ENCODE assay signal across 8 mouse cellular contexts in genomic region chr14:8097978-8098686, GRCm38 (mm10). TPM values are rescaled to one million over a fixed set of nuclear protein-coding genes. Genes with fewer than 3 reads are reported as not detected.
A peak's percentile ranks its signal among the peaks of the same experiment; 100 is the strongest.
DNase-seq lines count a peak whose midpoint lies in the region; ATAC-seq lines count a peak whose summit lies in the region.

Gene Pxk, plus strand, starts transcription at chr14:8098211.

- peaks cover 25% of the 10 kb centered on the region for H3K4me1 ChIP-seq in hindbrain, embryonic 14.5 days (replicated peaks; ENCODE audit: control insufficient read depth, insufficient read depth, low read length)

- peak; percentile 87 for DNase-seq in NIH3T3 (ENCODE audit: low read depth)
- DNase-seq in cerebellum, postnatal 10 days = peak; percentile 95 to 97
- peak; percentile 80 to 86 for DNase-seq in frontal cortex, postnatal 25 days (ENCODE audit: low spot score in 2 of 2)
- DNase-seq in hindbrain, embryonic 14.5 days (ENCODE audit: low spot score) = peak; percentile 90
- peak; percentile 92 to 94 for DNase-seq in layer of hippocampus, postnatal 36 days
- DNase-seq in lung, postnatal 36 days = peak; percentile 96
- peak; percentile 92 for DNase-seq in retina, postnatal 1 day
- DNase-seq in urinary bladder, adult 18-20 months (ENCODE audit: low spot score in 2 of 2) = peak; percentile 90 to 91

- H3K36me3 ChIP-seq in hindbrain, embryonic 14.5 days (replicated peaks; ENCODE audit: control insufficient read depth, insufficient read depth) = no peaks in the 10 kb centered on the region

- WGBS in hindbrain, embryonic 14.5 days = under 1% methylated on average over 62 of the region's 89 CpGs

- H3K27ac ChIP-seq in hindbrain, embryonic 14.5 days = peak within 1 kb of the TSS; percentile 77

- peak within 1 kb of the TSS; percentile 92 for H3K9ac ChIP-seq in hindbrain, embryonic 14.5 days

- peak within 1 kb of the TSS; percentile 79 for H3K4me2 ChIP-seq in hindbrain, embryonic 14.5 days (replicated peaks)

- no peaks in the 10 kb centered on the region for H3K9me3 ChIP-seq in hindbrain, embryonic 14.5 days (ENCODE audit: control insufficient read depth, low read length)

- peak; percentile 93 for ATAC-seq in hindbrain, embryonic 14.5 days (ENCODE audit: low FRiP score)

- H3K27me3 ChIP-seq in hindbrain, embryonic 14.5 days (ENCODE audit: control insufficient read depth, insufficient read depth, low read length) = no peaks in the 10 kb centered on the region

- peak within 1 kb of the TSS; percentile 91 for H3K4me3 ChIP-seq in hindbrain, embryonic 14.5 days (replicated peaks; ENCODE audit: low read length)

RNA-seq across cellular contexts. Expression of gene Pxk, which starts in this region (rescaled TPM):
- polyA plus RNA-seq in hindbrain, embryonic 14.5 days (2014; fragmentation: Nextera tagmentation; extraction: Ambion mirVana) = 66.0 and 68.9 TPM in 2 replicates
- total RNA-seq in layer of hippocampus, postnatal 36 days (2021) = 10 to 100 TPM; 26.8 to 32.8 TPM

Comparison
In these comparisons a context has a peak if more than half of its experiments do, and no peak if none do; other contexts are left out.
1. Peak in every context shown above with its lines: DNase-seq, ATAC-seq, H3K4me3 ChIP-seq and H3K27ac ChIP-seq.